Mouse (Mus musculus) liver, embryonic 14.5 days (tissue): ENCODE measurements around the gene Slc35a3.

Experiments
- CTCF ChIP-seq: IDR thresholded peaks from 2 replicates; pipeline ENCODE4 v1.5.1; 2016; ENCODE audit warnings: antibody characterized with exemption, low read depth, control low read depth
- EP300 ChIP-seq: IDR thresholded peaks from 2 replicates; pipeline ENCODE4 v1.6.1; 2016; ENCODE audit warnings: antibody characterized with exemption, low read depth

- TF ChIP-seq CTCF (no peak), EP300 (no peak)
Observed at GRCm38 (mm10) chr3:116662463-116662863, 50.2 kb downstream of the Slc35a3 start, which contains the start of gene Mfsd14a.
